Mouse (Mus musculus): ENCODE results near the gene Cldn20. TPM values are rescaled to one million over a fixed set of nuclear protein-coding genes. Genes with fewer than 3 reads are reported as not detected.

Cldn20 gene
- total and polyA plus RNA-seq, 2 experiments from 2014 or later: not detected

DNA sequence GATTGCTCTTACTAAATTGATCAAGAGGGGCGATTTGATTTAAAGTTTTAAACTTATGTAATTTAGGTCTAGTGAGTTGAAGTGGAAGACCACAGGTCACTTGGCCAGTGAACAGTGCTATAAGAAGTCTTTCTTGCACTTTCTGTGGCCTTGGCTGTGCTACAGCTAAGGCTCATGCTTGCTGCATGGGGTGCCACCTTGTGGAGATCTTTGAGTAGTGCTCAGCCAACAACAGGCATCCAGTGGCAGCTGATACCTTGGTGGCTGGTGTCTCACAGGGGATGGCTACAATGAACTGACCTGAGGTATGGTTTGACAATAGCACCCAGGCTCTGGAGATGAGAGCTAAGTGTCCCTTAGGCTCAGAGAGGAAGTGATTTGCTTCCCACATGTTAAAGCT lies 22.5 kb upstream of the Cldn20 start:
- H3K9ac ChIP-seq (replicated peaks; ENCODE audit: low read depth, low read length): no peak overlapping the region
- WGBS: 13% methylated on average over 1 of the region's 1 CpGs
- no peak overlapping the region for H3K27ac ChIP-seq (ENCODE audit: low read depth)
- DNase-seq (ENCODE audit: low spot score) (peak; percentile 25), ATAC-seq (ENCODE audit: insufficient read depth, low read depth) (no peak; the same call in 1 of the 2 replicates)
- no peak overlapping the region for H3K4me2 ChIP-seq (ENCODE audit: low read depth, low read length)
- H3K4me1 ChIP-seq (ENCODE audit: control insufficient read depth, insufficient read depth): no peaks in the 10 kb centered on the region
- TF ChIP-seq CTCF (IDR thresholded peaks at IDR 0.05; ENCODE audit: low read depth) (peak; percentile 90), EP300 (IDR thresholded peaks at IDR 0.05; ENCODE audit: low read depth) (no peak)
- H3K36me3 ChIP-seq (replicated peaks; ENCODE audit: control insufficient read depth, insufficient read depth, low read length): 0 out of 2 replicates have a peak, but pooled peaks cover 4% of the 10 kb centered on the region
- H3K27me3 ChIP-seq (ENCODE audit: control insufficient read depth, insufficient read depth, low read length): no peaks in the 10 kb centered on the region
- H3K9me3 ChIP-seq (replicated peaks; ENCODE audit: control insufficient read depth, low read length): no peaks in the 10 kb centered on the region
- H3K4me3 ChIP-seq (ENCODE audit: low read depth, low read length): no peak overlapping the region

DNA sequence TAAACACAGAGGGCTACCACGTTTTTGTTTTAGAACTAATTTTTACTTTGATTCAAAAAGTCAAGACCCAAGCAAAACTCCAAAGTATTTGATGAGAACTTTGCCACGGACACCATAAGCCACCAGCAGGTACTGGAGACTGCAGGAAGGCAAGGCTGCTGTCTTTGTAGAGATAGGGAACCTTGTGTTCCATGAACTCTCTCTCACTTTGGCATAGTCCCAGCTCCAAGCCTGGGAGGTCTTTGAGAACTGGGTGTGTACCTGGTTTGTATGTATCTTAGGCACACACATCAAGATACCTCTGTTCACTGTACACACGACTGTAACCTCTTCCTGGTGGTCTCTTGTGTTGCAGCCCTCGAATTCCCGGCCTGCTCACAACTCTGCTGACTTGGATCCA lies 18.0 kb upstream of the Cldn20 start:
- no peak overlapping the region for H3K4me3 ChIP-seq (ENCODE audit: low read depth, low read length)
- ATAC-seq (ENCODE audit: insufficient read depth, low read depth) (no peak), DNase-seq (ENCODE audit: low spot score) (no peak)
- no peak overlapping the region for H3K27ac ChIP-seq (ENCODE audit: low read depth)
- TF ChIP-seq EP300 (IDR thresholded peaks at IDR 0.05; ENCODE audit: low read depth) (no peak), CTCF (IDR thresholded peaks at IDR 0.05; ENCODE audit: low read depth) (no peak)
- no peak overlapping the region for H3K9ac ChIP-seq (replicated peaks; ENCODE audit: low read depth, low read length)
- H3K4me1 ChIP-seq (ENCODE audit: control insufficient read depth, insufficient read depth): no peaks in the 10 kb centered on the region
- H3K4me2 ChIP-seq (ENCODE audit: low read depth, low read length): no peak overlapping the region
- H3K9me3 ChIP-seq (replicated peaks; ENCODE audit: control insufficient read depth, low read length): no peaks in the 10 kb centered on the region
- 82% methylated on average over 5 of the region's 5 CpGs for WGBS
- no peaks in the 10 kb centered on the region for H3K27me3 ChIP-seq (ENCODE audit: control insufficient read depth, insufficient read depth, low read length)
- H3K36me3 ChIP-seq (replicated peaks; ENCODE audit: control insufficient read depth, insufficient read depth, low read length): peaks cover 32% of the 10 kb centered on the region

DNA sequence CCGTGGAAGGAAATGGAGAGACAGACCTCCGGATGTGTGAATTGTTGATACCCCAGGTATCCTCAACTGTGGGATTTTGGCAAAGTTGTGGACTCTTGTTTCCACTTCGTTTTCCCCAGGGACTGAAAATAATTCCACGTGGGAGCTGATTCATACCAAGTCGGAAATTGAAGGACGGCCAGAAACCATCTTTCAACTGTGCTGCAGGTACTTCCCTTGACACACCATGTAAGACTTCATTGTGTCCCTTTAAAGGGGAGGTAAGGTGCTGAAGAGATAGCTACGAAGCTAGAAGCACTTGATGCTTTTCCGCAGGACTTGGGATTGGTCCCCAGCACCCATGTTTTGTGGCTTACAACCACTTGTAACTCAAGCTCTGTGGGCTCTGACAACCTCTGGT lies 16.5 kb upstream of the Cldn20 start:
- H3K36me3 ChIP-seq (replicated peaks; ENCODE audit: control insufficient read depth, insufficient read depth, low read length): peaks cover 38% of the 10 kb centered on the region
- 88% methylated on average over 8 of the region's 8 CpGs for WGBS
- H3K4me2 ChIP-seq (ENCODE audit: low read depth, low read length): no peak overlapping the region
- no peaks in the 10 kb centered on the region for H3K9me3 ChIP-seq (replicated peaks; ENCODE audit: control insufficient read depth, low read length)
- ATAC-seq (ENCODE audit: insufficient read depth, low read depth) (no peak), DNase-seq (ENCODE audit: low spot score) (no peak)
- no peak for TF ChIP-seq CTCF (IDR thresholded peaks at IDR 0.05; ENCODE audit: low read depth)
- TF ChIP-seq EP300 (IDR thresholded peaks at IDR 0.05; ENCODE audit: low read depth): no peak
- no peaks in the 10 kb centered on the region for H3K27me3 ChIP-seq (ENCODE audit: control insufficient read depth, insufficient read depth, low read length)
- H3K9ac ChIP-seq (replicated peaks; ENCODE audit: low read depth, low read length): no peak overlapping the region
- no peak overlapping the region for H3K27ac ChIP-seq (ENCODE audit: low read depth)
- H3K4me1 ChIP-seq (ENCODE audit: control insufficient read depth, insufficient read depth): no peaks in the 10 kb centered on the region
- no peak overlapping the region for H3K4me3 ChIP-seq (ENCODE audit: low read depth, low read length)

DNA sequence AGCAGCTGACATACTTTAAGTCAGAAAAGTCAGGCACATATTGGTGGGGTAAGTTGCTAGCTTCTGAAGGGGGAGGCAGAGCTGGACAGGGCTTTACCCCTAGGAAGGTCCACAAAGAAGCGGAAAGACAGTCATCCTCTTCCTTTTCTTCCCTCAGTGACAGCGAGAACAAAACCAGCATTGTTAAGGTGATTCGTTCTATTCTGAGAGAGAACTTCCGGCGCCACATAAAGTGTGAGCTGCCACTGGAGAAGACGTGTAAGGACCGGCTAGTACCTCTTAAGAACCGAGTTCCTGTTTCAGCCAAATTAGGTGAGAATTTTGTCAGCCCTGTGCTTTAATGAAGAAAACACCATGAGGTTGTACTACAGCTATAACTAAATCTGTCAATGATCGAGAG lies 15.9 kb upstream of the Cldn20 start:
- Histone ChIP-seq H3K4me1 (ENCODE audit: control insufficient read depth, insufficient read depth) (no peaks in the 10 kb centered on the region), H3K36me3 (replicated peaks; ENCODE audit: control insufficient read depth, insufficient read depth, low read length) (peaks cover 38% of the 10 kb centered on the region), H3K4me2 (ENCODE audit: low read depth, low read length) (no peak overlapping the region), H3K9ac (replicated peaks; ENCODE audit: low read depth, low read length) (no peak overlapping the region), H3K27ac (ENCODE audit: low read depth) (no peak overlapping the region), H3K4me3 (ENCODE audit: low read depth, low read length) (no peak overlapping the region), H3K9me3 (replicated peaks; ENCODE audit: control insufficient read depth, low read length) (no peaks in the 10 kb centered on the region), H3K27me3 (ENCODE audit: control insufficient read depth, insufficient read depth, low read length) (no peaks in the 10 kb centered on the region)
- ATAC-seq (ENCODE audit: insufficient read depth, low read depth) (no peak), DNase-seq (ENCODE audit: low spot score) (no peak)
- 81% methylated on average over 9 of the region's 9 CpGs for WGBS
- TF ChIP-seq EP300 (IDR thresholded peaks at IDR 0.05; ENCODE audit: low read depth) (no peak), CTCF (IDR thresholded peaks at IDR 0.05; ENCODE audit: low read depth) (no peak)

GRCm38 (mm10) chr17:3520344-3520743 lies 12.0 kb upstream of the Cldn20 start:
- DNase-seq (ENCODE audit: low spot score) (no peak), ATAC-seq (ENCODE audit: insufficient read depth, low read depth) (no peak)
- Histone ChIP-seq H3K27me3 (ENCODE audit: control insufficient read depth, insufficient read depth, low read length) (no peaks in the 10 kb centered on the region), H3K4me3 (ENCODE audit: low read depth, low read length) (no peak overlapping the region), H3K9ac (replicated peaks; ENCODE audit: low read depth, low read length) (no peak overlapping the region), H3K4me1 (ENCODE audit: control insufficient read depth, insufficient read depth) (no peaks in the 10 kb centered on the region), H3K9me3 (replicated peaks; ENCODE audit: control insufficient read depth, low read length) (no peaks in the 10 kb centered on the region), H3K27ac (ENCODE audit: low read depth) (no peak overlapping the region), H3K4me2 (ENCODE audit: low read depth, low read length) (no peak overlapping the region), H3K36me3 (replicated peaks; ENCODE audit: control insufficient read depth, insufficient read depth, low read length) (peaks cover 38% of the 10 kb centered on the region)
- TF ChIP-seq EP300 (IDR thresholded peaks at IDR 0.05; ENCODE audit: low read depth): no peak
- no peak for TF ChIP-seq CTCF (IDR thresholded peaks at IDR 0.05; ENCODE audit: low read depth)
- WGBS: 85% methylated on average over 5 of the region's 5 CpGs

- H3K9ac ChIP-seq (replicated peaks; ENCODE audit: low read depth, low read length): no peak overlapping the region
- WGBS: 50% methylated on average over 6 of the region's 6 CpGs
- no peaks in the 10 kb centered on the region for H3K9me3 ChIP-seq (replicated peaks; ENCODE audit: control insufficient read depth, low read length)
- TF ChIP-seq EP300 (IDR thresholded peaks at IDR 0.05; ENCODE audit: low read depth) (no peak), CTCF (IDR thresholded peaks at IDR 0.05; ENCODE audit: low read depth) (no peak)
- H3K4me1 ChIP-seq (ENCODE audit: control insufficient read depth, insufficient read depth): no peaks in the 10 kb centered on the region
- H3K27ac ChIP-seq (ENCODE audit: low read depth): no peak overlapping the region
- H3K36me3 ChIP-seq (replicated peaks; ENCODE audit: control insufficient read depth, insufficient read depth, low read length): 0 out of 2 replicates have a peak, but pooled peaks cover 5% of the 10 kb centered on the region
- DNase-seq (ENCODE audit: low spot score) (no peak), ATAC-seq (ENCODE audit: insufficient read depth, low read depth) (no peak)
- no peak overlapping the region for H3K4me2 ChIP-seq (ENCODE audit: low read depth, low read length)
- H3K4me3 ChIP-seq (ENCODE audit: low read depth, low read length): no peak overlapping the region
- no peaks in the 10 kb centered on the region for H3K27me3 ChIP-seq (ENCODE audit: control insufficient read depth, insufficient read depth, low read length)
These were observed 4.4 kb upstream of the Cldn20 start for GRCm38 (mm10) chr17:3527841-3528471.
